Mouse (Mus musculus) brain, embryonic 14.5 days (tissue): Measurements from ENCODE around the gene Col4a1.

ENCODE experiments used
- CTCF ChIP-seq: fragments of 200-500 bp; IDR thresholded peaks from 2 replicates; pipeline ENCODE4 v1.5.1; 2012; ENCODE audit warnings: inconsistent platforms, mild to moderate bottlenecking, moderate library complexity, borderline replicate concordance; ENCODE audit not compliant: insufficient read depth, insufficient read length; ENCODE audit errors: extremely low read depth
- POLR2A ChIP-seq: fragments of 200-500 bp; IDR thresholded peaks from 2 replicates; pipeline ENCODE4 v1.6.1; 2012; ENCODE audit warnings: mild to moderate bottlenecking, inconsistent platforms, borderline replicate concordance; ENCODE audit not compliant: poor library complexity, insufficient read depth, insufficient read length, severe bottlenecking; ENCODE audit errors: extremely low read depth

- TF ChIP-seq CTCF (no peak), POLR2A (no peak)
Observed at GRCm38 (mm10) chr8:11351355-11351754, 38.7 kb upstream of the Col4a1 start.
